Mouse (Mus musculus): Measurements from ENCODE around the gene Armc9. TPM values are rescaled to one million over a fixed set of nuclear protein-coding genes. Genes with fewer than 3 reads are reported as not detected.

The Armc9 gene
- polyA plus RNA-seq, 1 experiment: 9.6 TPM

GRCm38 (mm10) chr1:86178462-86179253 lies 24.1 kb downstream of the Armc9 start:
- no peak for TF ChIP-seq POLR2A (IDR thresholded peaks at IDR 0.05; ENCODE audit: borderline replicate concordance, control insufficient read depth, low read depth, low read length)
- TF ChIP-seq CTCF (IDR thresholded peaks at IDR 0.05; ENCODE audit: control insufficient read depth, insufficient read depth, low read length): peak; percentile 100
- H3K4me1 ChIP-seq (ENCODE audit: control insufficient read depth, insufficient read depth, low read length): peaks cover 2% of the 10 kb centered on the region; the same call in 1 of the 2 replicates
- WGBS: 46% methylated on average over 7 of the region's 7 CpGs
- H3K4me3 ChIP-seq (replicated peaks; ENCODE audit: control insufficient read depth, low read depth, low read length): no peak overlapping the region
- H3K27ac ChIP-seq (ENCODE audit: control insufficient read depth, insufficient read depth, low read depth, low read length, poor library complexity): no peak overlapping the region

GRCm38 (mm10) chr1:86182004-86182709 lies 27.6 kb downstream of the Armc9 start:
- WGBS: 71% methylated on average over 5 of the region's 5 CpGs
- H3K4me3 ChIP-seq (replicated peaks; ENCODE audit: control insufficient read depth, low read depth, low read length): no peak overlapping the region
- H3K4me1 ChIP-seq (ENCODE audit: control insufficient read depth, insufficient read depth, low read length): peaks cover 5% of the 10 kb centered on the region; the same call in 1 of the 2 replicates
- TF ChIP-seq CTCF (IDR thresholded peaks at IDR 0.05; ENCODE audit: control insufficient read depth, insufficient read depth, low read length) (no peak), POLR2A (IDR thresholded peaks at IDR 0.05; ENCODE audit: borderline replicate concordance, control insufficient read depth, low read depth, low read length) (no peak)
- H3K27ac ChIP-seq (ENCODE audit: control insufficient read depth, insufficient read depth, low read depth, low read length, poor library complexity): no peak overlapping the region

GRCm38 (mm10) chr1:86183577-86184263 lies 29.1 kb downstream of the Armc9 start:
- 75% methylated on average over 4 of the region's 4 CpGs for WGBS
- TF ChIP-seq POLR2A (IDR thresholded peaks at IDR 0.05; ENCODE audit: borderline replicate concordance, control insufficient read depth, low read depth, low read length) (no peak), CTCF (IDR thresholded peaks at IDR 0.05; ENCODE audit: control insufficient read depth, insufficient read depth, low read length) (no peak)

DNA sequence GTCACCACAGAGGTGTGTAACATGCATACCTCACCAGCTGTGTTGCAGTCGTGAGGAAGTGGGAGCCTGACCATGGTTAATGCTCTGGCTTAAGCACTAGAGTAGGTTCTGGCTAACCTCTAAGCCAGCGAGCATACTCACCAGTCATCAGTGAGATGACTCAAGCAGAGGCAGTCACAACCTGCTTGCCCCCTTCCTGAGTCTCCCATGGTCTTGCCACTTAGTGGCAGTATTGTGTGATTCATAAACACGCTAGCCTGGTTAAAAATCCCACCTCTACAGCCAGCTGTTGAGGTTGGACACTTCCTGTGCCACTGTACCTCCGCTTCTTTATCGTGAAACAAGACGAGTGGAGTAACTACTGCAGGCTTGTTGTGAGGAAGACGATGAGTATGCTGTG lies 32.2 kb downstream of the Armc9 start:
- Histone ChIP-seq H3K4me3 (replicated peaks; ENCODE audit: control insufficient read depth, low read depth, low read length) (no peak overlapping the region), H3K27ac (ENCODE audit: control insufficient read depth, insufficient read depth, low read depth, low read length, poor library complexity) (peak overlapping the region; percentile 10; the same call in 1 of the 2 replicates), H3K4me1 (ENCODE audit: control insufficient read depth, insufficient read depth, low read length) (peaks cover 12% of the 10 kb centered on the region)
- no peak for TF ChIP-seq CTCF (IDR thresholded peaks at IDR 0.05; ENCODE audit: control insufficient read depth, insufficient read depth, low read length)
- no peak for TF ChIP-seq POLR2A (IDR thresholded peaks at IDR 0.05; ENCODE audit: borderline replicate concordance, control insufficient read depth, low read depth, low read length)
- WGBS: 8% methylated on average over 7 of the region's 7 CpGs

More at GRCm38 (mm10) chr1:86183577-86184263, 29.1 kb downstream of the Armc9 start:
- H3K4me3 ChIP-seq (replicated peaks; ENCODE audit: control insufficient read depth, low read depth, low read length): no peak overlapping the region
- H3K27ac ChIP-seq (ENCODE audit: control insufficient read depth, insufficient read depth, low read depth, low read length, poor library complexity): no peak overlapping the region
- H3K4me1 ChIP-seq (ENCODE audit: control insufficient read depth, insufficient read depth, low read length): peaks cover 5% of the 10 kb centered on the region; the same call in 1 of the 2 replicates

DNA sequence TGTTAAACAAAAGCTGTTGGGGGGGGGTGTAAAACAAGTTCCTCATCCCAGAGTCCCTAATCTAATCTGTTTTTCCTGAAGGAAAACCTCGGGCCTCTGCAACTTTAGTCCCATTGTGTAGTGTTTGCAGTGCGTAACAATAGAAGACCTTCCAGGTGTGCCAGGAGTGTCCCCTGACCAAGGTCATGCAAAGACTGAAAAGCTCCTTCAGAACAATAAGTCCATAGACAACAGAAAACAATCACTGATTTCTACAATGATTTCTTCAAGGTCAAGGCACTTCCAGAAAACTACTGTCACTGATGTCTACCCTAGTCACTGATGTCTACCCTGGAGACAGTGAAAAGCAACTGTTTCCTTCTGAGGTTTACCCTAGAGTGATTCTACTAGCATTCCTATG lies 33.3 kb downstream of the Armc9 start:
- 69% methylated on average over 2 of the region's 2 CpGs for WGBS
- H3K4me1 ChIP-seq (ENCODE audit: control insufficient read depth, insufficient read depth, low read length): peaks cover 10% of the 10 kb centered on the region
- no peak for TF ChIP-seq POLR2A (IDR thresholded peaks at IDR 0.05; ENCODE audit: borderline replicate concordance, control insufficient read depth, low read depth, low read length)
- no peak overlapping the region for H3K27ac ChIP-seq (ENCODE audit: control insufficient read depth, insufficient read depth, low read depth, low read length, poor library complexity)
- no peak overlapping the region for H3K4me3 ChIP-seq (replicated peaks; ENCODE audit: control insufficient read depth, low read depth, low read length)

DNA sequence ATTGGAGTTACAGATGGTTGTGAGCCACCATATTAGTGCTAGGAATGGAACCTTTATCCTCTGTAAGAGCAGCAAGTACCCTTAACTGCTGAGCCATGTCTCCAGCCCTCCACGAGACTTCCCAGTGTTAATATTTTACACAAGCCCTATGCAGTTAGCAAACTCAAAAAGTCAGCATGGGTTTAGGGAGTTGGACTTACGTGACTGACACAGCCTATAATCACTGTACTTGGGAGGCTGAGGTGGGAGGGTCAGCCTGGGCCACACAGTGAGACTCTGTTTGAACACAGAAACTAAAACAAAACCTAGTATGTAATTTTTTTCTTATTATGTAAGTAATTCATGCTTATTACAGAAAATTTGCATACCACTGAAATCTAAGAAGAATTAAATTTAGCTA lies 33.7 kb downstream of the Armc9 start:
- Histone ChIP-seq H3K4me1 (ENCODE audit: control insufficient read depth, insufficient read depth, low read length) (peaks cover 10% of the 10 kb centered on the region), H3K4me3 (replicated peaks; ENCODE audit: control insufficient read depth, low read depth, low read length) (no peak overlapping the region), H3K27ac (ENCODE audit: control insufficient read depth, insufficient read depth, low read depth, low read length, poor library complexity) (no peak overlapping the region)
- TF ChIP-seq CTCF (IDR thresholded peaks at IDR 0.05; ENCODE audit: control insufficient read depth, insufficient read depth, low read length) (no peak), POLR2A (IDR thresholded peaks at IDR 0.05; ENCODE audit: borderline replicate concordance, control insufficient read depth, low read depth, low read length) (no peak)
- WGBS: 95% methylated on average over 2 of the region's 2 CpGs

GRCm38 (mm10) chr1:86189034-86189702 lies 34.6 kb downstream of the Armc9 start:
- Histone ChIP-seq H3K27ac (ENCODE audit: control insufficient read depth, insufficient read depth, low read depth, low read length, poor library complexity) (no peak overlapping the region), H3K4me1 (ENCODE audit: control insufficient read depth, insufficient read depth, low read length) (peaks cover 10% of the 10 kb centered on the region), H3K4me3 (replicated peaks; ENCODE audit: control insufficient read depth, low read depth, low read length) (no peak overlapping the region)
- 80% methylated on average over 6 of the region's 6 CpGs for WGBS
- TF ChIP-seq POLR2A (IDR thresholded peaks at IDR 0.05; ENCODE audit: borderline replicate concordance, control insufficient read depth, low read depth, low read length) (no peak), CTCF (IDR thresholded peaks at IDR 0.05; ENCODE audit: control insufficient read depth, insufficient read depth, low read length) (peak; percentile 41; the same call in 1 of the 2 replicates)
